Mouse (Mus musculus): Measurements from ENCODE around the gene Dpep1. TPM values are rescaled to one million over a fixed set of nuclear protein-coding genes. Genes with fewer than 3 reads are reported as not detected.

The Dpep1 gene
- total RNA-seq, 1 experiment from 2014 or later, result 30.1 TPM

DNA sequence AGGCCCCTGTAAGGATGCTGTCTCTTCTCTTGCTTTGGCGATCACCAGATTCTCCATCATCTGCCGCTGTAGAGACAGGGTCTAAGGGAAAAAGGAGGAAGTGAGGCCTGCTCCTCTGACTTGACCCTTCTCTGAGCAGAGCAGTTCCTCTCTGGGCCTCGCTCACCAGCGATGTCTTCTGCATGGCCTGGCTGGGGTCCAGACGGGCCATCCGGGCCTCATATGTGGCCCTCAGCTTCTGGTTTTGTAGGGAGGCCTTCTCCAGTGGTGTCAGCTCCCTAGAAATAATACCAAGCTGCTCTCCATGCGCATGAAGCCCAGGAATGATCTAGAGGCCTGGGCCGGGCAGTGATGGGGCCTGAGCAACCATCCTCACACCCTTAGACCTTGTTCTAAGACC lies 62.6 kb downstream of the Dpep1 start:
- no peak for DNase-seq

GRCm38 (mm10) chr8:123250940-123251339 lies 64.9 kb downstream of the Dpep1 start:
- DNase-seq, result no peak

Other genes with a start within 250 kb of the Dpep1 start
- 111 TPM in 2 replicates for gene Ankrd11, start 144.0 kb upstream of the Dpep1 start, total RNA-seq (2021)
- gene Spg7, start 123.3 kb upstream of the Dpep1 start, total RNA-seq (2021), result 91.5 and 97.5 TPM in 2 replicates
- gene Rpl13, start 83.9 kb upstream of the Dpep1 start, total RNA-seq (2021), result 560 and 633 TPM in 2 replicates
- gene Cpne7, start 68.9 kb upstream of the Dpep1 start, total RNA-seq (2021), result 4.6 and 6.4 TPM in 2 replicates
- gene Sult5a1, start 27.9 kb upstream of the Dpep1 start, total RNA-seq (2021), result 5.3 and 5.5 TPM in 2 replicates
- 79.0 and 97.8 TPM in 2 replicates for gene Chmp1a, start 26.5 kb downstream of the Dpep1 start, total RNA-seq (2021)
- 3.3 and 4.0 TPM in 2 replicates for gene Spata33, start 26.6 kb downstream of the Dpep1 start, total RNA-seq (2021)
- gene Cdk10, start 38.6 kb downstream of the Dpep1 start, total RNA-seq (2021), result 68.7 and 78.2 TPM in 2 replicates
- gene Spata2l, start 50.0 kb downstream of the Dpep1 start, total RNA-seq (2021), result 15.6 and 17.9 TPM in 2 replicates
- 32.3 and 33.0 TPM in 2 replicates for gene Zfp276, start 68.0 kb downstream of the Dpep1 start, total RNA-seq (2021)
- 25.2 and 36.7 TPM in 2 replicates for gene Vps9d1, start 68.1 kb downstream of the Dpep1 start, total RNA-seq (2021)
- 6.6 and 15.5 TPM in 2 replicates for gene Fanca, start 132.3 kb downstream of the Dpep1 start, total RNA-seq (2021)
- gene Spire2, start 146.5 kb downstream of the Dpep1 start, total RNA-seq (2021), result 1.7 and 2.2 TPM in 2 replicates
- gene Tcf25, start 187.5 kb downstream of the Dpep1 start, total RNA-seq (2021), result 203 and 237 TPM in 2 replicates
- not detected in 2 replicates for gene Mc1r, start 220.9 kb downstream of the Dpep1 start, total RNA-seq (2021)
- 1.7 and 2.8 TPM in 2 replicates for gene Tubb3, start 225.2 kb downstream of the Dpep1 start, total RNA-seq (2021)
- gene Def8, start 237.3 kb downstream of the Dpep1 start, total RNA-seq (2021), result 19.1 and 29.4 TPM in 2 replicates

Data from adrenal gland, postnatal 25 days (tissue).